Mouse (Mus musculus) kidney, adult 8-10 months (tissue): ENCODE measurements around the gene Rab11fip3.
A peak's percentile ranks its signal among the peaks of the same experiment; 100 is the strongest.
"Not testable (repeated sequence)": the region's sequence is repeated elsewhere in the genome, so short reads cannot be mapped to it uniquely, and the experiment has no call there.

ENCODE experiments used
- DNase-seq, 2 experiments: peaks; one replicate each; pipeline ENCODE4 v3.0.0; 2022

Rab11fip3 gene

GRCm38 (mm10) chr17:26080867-26081266 is 11.5 kb upstream of the Rab11fip3 start:
- DNase-seq = no peak

- DNase-seq = no peak
Measured at GRCm38 (mm10) chr17:26078851-26079250, 9.5 kb upstream of the Rab11fip3 start.

- no peak for DNase-seq
Measured at GRCm38 (mm10) chr17:26075246-26075645, 5.9 kb upstream of the Rab11fip3 start.

- DNase-seq = no peak
Measured at GRCm38 (mm10) chr17:26070136-26070535, 781 bp upstream of the Rab11fip3 start.

DNA sequence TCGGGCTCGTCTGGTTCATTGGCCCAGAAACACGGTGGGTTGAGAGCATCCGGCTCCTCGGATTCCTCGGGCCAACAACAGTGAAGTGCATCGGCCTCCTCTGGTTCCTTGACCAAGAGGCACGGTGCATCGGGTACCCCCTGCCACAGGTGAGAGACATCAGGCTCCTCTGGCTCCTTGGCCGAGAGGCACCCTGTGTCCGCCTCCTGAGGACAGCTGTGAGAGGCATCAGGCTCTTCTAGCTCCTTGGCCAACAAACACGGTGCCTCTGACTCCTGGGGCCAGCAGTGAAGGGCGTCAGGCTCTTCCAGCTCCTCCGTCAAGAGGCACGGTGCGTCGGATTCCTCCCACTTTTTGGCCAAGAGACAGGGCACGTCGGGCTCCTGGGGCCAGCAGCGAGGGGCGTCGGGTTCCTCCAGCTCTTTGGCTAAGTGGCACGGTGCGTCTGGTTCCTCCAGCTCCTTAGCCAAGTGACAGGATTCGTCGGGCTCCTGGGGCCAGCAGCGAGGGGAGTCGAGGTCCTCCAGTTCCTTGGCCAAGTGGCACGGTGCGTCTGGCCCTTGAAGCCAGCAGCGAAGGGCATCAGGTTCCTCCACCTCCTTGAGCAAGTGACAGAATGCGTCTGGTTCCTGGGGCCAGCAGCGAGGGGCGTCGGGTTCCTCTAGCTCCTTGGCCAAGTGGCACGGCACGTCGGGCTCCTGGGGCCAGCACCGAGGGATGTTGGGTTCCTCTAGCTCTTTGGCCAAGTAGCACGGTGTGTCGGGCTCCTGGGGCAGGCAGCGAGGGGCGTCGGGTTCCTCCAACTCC is 1.1 kb downstream of the Rab11fip3 start:
- no peak for DNase-seq

DNA sequence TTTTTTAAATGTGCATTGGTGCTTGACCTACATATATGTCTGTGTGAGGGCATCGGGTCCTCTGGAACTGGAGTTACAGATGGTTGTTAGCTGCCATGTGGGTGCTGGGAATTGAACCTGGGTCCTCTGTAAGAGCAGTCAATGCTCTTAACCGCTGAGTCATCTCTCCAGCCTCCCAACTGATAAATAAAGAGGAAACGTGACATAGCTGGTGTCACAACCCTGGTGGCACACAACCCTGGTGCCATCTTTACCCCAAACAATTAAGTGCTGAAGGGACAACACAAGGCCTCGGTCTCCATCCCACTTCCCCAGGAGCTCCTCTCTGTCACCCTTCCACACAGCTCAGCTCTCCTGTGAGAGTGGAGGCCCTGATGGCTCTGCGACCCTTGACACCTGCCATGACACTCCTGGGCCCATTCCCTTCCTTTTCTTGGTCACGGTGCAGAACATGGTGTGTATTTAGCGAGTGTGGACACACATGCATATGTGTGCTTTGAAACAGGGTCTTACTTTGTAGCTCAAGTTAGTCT is 2.8 kb downstream of the Rab11fip3 start:
- DNase-seq = no peak

- DNase-seq = no peak
Measured at GRCm38 (mm10) chr17:26064916-26065315, 4.4 kb downstream of the Rab11fip3 start.

- DNase-seq = no peak
Measured at GRCm38 (mm10) chr17:26057787-26058567, 11.4 kb downstream of the Rab11fip3 start.

DNA sequence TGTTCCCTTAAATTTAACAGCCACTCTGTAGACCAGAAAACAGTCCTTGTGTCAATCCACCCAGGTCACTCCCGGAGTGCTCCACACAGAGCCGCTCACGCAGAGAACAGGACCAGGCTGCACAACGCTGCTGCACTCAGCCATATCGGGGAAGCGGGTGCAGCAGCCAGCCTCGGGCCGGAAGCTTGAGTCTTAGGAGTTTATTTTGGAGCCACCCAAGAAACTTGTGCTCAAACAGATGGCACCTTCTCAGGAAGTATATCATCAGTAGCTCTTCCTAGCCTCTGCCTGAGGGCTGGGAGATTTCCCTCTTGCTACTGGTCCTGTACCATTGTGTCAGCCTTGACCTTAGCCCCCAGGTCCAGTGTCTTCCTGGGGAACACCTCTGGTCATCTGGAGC is 12.1 kb downstream of the Rab11fip3 start:
- no peak for DNase-seq

- DNase-seq = peak; percentile 55 to 66
Measured at GRCm38 (mm10) chr17:26055164-26055563, 14.2 kb downstream of the Rab11fip3 start.

DNA sequence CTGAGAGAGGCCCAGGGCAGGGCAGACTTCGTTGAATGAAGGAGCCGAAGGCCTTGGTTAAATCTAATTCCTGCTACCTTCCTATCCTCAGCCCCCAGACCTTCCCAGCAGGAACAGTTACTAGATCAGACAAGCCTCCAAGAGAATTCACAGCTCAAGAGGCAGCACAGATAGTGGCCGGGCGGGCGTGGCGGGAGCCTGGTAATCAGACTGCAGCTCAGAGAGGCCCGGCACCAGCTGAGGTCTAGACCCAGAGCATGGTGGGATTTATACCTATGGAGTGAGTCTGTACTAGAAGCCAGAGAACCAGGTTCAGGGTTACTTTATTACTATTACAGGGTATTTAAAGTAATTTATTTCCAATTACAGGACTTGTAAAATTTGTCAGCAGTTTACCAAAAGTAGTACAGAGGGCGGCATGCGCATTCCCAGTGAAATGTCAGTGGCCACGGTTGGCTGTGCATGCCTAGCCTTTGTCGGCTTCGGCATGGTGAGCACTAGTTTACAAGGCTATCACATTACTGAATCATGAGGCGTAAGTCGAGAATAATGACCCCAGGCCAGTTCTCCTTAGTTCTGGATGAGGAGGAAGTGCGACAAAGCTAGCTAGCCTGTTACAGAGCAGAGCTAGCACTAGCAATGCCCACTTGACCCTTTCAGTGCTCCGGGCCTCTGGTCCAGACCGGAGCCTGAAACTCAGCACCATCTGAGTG is 15.1 kb downstream of the Rab11fip3 start:
- DNase-seq = peak; percentile 55 to 59

DNA sequence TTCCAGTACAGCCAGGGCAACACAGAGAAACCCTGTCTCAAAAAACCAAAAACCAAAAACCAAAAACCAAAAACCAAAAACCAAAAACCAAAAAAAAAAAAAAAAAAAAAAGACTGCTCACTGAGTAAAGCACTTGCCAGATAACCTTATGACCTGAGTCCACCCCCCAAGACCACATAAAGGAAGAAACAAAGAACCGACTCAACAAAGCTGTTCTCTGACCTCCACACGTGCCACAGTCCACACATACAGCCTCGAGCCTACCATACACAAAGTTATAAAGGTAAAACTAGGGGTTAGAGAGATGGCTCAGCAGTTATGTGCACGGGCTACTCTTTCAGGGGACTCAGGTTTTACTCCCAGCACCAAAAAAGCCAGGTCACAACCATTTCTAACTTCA is 16.6 kb downstream of the Rab11fip3 start:
- no peak for DNase-seq

DNA sequence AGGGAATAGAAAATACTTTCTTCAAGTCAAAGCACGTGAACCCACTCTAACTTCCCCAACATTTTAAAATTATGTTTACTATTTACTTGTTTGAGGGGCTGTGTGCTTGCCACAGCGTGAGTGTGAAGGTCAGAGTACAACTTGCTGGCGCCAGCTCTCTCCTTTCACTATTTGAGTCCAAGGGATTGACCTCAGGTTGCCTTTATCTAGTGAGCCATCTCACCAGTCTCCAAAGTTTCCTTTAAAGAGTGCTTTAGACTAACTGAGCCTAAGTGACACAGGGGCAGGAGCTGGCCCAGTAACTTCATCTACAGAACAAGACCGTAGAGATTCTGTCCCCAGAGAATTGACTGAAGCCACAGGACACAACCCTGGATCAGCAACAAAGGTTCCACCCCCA is 17.3 kb downstream of the Rab11fip3 start:
- DNase-seq = peak; percentile 45 to 58

GRCm38 (mm10) chr17:26048118-26048517 is 21.2 kb downstream of the Rab11fip3 start:
- DNase-seq = no peak

- no peak for DNase-seq
Measured at GRCm38 (mm10) chr17:26046253-26046997, 22.9 kb downstream of the Rab11fip3 start.

DNA sequence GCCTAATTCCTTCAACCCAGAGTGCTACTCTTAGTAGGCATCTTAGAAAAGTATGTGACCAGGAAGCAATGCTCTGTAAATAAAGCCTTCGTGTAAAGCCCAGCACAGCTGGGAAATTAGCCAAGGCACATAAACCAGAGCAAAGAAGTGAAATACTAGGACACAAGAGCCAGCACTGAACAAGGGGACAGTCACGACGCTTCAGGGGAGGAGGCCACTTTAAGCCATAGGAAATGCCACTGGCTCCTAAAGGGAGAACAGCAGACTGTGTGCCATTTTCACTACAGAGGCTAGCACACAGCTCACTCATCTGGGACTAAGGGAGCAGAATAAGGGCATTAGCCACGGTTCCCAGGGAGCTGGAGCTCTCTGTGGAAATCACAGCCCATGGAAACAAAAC is 24.1 kb downstream of the Rab11fip3 start:
- no peak for DNase-seq

GRCm38 (mm10) chr17:26043249-26043636 is 26.1 kb downstream of the Rab11fip3 start:
- peak; percentile 82 to 88 for DNase-seq

DNA sequence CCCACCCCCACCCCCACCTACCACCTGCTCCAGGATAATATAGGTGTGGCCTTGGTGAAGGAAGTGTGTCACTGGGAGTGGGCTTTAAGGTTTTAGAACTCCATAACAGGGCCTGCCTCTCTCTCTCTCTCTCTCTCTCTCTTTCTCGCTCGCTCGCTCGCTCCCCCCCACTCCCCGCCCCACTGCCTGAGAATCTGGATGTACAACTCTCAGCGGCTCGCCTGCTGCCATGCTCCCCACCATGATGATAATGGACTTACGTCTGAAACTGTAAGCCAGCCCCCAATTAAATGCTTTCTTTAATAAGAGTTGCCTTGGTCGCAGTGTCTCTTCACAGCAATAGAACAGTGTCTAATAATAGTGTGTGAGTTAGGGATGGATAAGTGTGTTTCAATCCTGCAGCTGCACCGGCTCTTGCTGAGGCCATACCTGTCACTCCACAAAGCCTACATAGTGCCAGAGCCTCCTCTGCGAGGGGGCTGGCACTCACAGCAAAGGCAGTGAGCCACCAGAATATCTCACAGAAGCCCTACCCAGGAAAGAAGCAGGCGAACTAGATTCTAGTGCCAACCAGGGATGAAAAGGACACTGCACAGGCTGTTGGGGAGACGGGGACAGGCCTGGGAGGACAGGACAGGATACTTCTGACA is 26.6 kb downstream of the Rab11fip3 start:
- DNase-seq = no peak

DNA sequence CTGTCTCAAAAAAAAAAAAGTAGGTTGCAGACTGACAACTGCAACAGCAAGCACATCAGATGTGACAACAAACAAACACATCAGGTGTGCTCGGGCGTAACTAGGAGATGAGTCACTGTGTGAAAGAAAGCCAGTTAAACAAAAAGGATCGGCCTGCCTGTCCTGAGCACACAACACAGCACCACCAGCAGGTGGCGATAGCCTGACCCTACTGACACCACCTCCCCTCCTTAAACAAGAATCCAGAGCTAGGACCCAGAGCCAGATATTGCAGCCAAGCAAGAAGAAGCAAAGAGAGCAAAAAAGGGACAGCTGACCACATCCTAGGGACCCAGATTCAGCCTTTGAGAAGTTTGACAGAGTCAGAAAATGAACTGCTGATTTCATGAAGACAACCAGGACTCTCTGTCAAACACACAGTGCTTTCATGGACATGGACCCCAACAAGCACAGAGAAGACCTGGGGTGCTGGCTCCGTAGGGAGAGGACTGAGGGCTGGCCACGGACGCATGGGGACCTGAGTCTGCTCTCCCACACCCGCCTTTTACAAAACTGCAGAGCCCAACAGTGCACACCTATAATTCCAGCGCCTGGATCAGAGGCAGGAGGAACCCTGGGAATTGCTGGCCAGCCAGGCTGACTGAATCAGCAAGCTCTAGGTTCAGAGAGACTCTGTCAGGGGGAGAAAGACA is 28.1 kb downstream of the Rab11fip3 start:
- peak; percentile 59 to 66 for DNase-seq

DNA sequence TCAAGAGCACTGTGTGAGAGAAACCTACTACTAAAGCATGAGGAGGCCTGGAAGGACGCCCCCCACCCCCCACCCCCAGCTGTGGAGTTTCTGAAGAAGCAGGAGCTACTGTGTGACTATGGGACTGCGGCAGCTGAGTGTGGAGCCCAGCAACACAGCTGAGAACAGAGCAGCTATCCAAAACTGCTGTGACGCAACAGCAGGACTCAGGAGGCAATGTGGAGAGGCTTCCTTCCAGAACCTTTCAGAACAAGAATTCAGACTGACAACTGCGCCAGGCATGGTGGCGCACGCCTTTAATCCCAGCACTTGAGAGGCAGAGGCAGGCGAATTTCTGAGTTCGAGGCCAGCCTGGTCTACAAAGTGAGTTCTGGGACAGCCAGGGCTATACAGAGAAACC is 28.6 kb downstream of the Rab11fip3 start:
- DNase-seq = not testable (repeated sequence)

DNA sequence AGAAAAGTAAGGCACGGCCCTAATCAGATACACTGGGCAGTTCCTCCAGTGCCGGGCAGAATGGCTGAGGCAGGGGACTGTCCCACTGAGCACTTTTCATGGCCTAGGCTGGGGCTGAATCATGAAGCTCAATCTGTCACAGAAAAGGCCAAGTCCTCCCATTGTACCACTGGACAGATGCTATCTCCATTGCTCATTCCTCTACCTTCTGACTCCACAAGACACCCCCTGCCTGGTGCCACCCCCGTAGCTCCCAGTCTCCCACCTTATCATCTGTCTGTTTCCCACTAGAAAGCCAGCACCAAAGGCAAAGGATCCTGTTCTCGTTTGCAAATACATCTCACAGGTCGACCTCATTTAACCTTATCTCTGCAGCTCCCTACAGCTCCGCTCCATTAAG is 37.3 kb downstream of the Rab11fip3 start:
- DNase-seq = no peak
